ENCODE assay signal across 8 mouse cellular contexts in genomic region chr8:76902205-76903078, GRCm38 (mm10). TPM values are rescaled to one million over a fixed set of nuclear protein-coding genes. Genes with fewer than 3 reads are reported as not detected.
DNase-seq lines count a peak whose midpoint lies in the region; ATAC-seq and TF ChIP-seq lines count a peak whose summit lies in the region.

No protein-coding gene starts in this region.

- peaks cover 53% of the 10 kb centered on the region for H3K27me3 ChIP-seq in embryonic facial prominence, embryonic 12.5 days
- H3K27me3 ChIP-seq in hindbrain, embryonic 14.5 days (ENCODE audit: control insufficient read depth, insufficient read depth, low read length), result peaks cover 36% of the 10 kb centered on the region
- peaks cover 7% of the 10 kb centered on the region for H3K27me3 ChIP-seq in midbrain, embryonic 16.5 days (ENCODE audit: control insufficient read depth, insufficient read depth, low read depth, low read length)

- DNase-seq in lung, adult 2 months, result peak; percentile 11
- DNase-seq in lung, postnatal 36 days, result no peak
- DNase-seq in hindbrain, embryonic 14.5 days (ENCODE audit: low spot score), result no peak
- DNase-seq in left cerebral cortex, postnatal 10 days (ENCODE audit: extremely low spot score in 1 of 2, low spot score in 2 of 2), result no peak
- DNase-seq in gastrocnemius, postnatal 25 days, result no peak

- no peak for TF ChIP-seq CTCF in lung, adult 2 months (IDR thresholded peaks at IDR 0.05; ENCODE audit: insufficient read depth, low read length)

- 0 out of 2 replicates have a peak, but pooled peaks cover 2% of the 10 kb centered on the region for H3K4me1 ChIP-seq in lung, adult 2 months (ENCODE audit: control insufficient read depth, insufficient read depth, low read length)
- H3K4me1 ChIP-seq in embryonic facial prominence, embryonic 12.5 days, result peaks cover 20% of the 10 kb centered on the region; the same call in 1 of the 2 replicates
- peaks cover 17% of the 10 kb centered on the region for H3K4me1 ChIP-seq in hindbrain, embryonic 14.5 days (replicated peaks; ENCODE audit: control insufficient read depth, insufficient read depth, low read length)
- peaks cover 13% of the 10 kb centered on the region for H3K4me1 ChIP-seq in midbrain, embryonic 16.5 days (ENCODE audit: control insufficient read depth, insufficient read depth, low read length)

- 1% methylated on average over 35 of the region's 35 CpGs for WGBS in lung, adult 2 months
- under 1% methylated on average over 34 of the region's 35 CpGs for WGBS in embryonic facial prominence, embryonic 12.5 days
- under 1% methylated on average over 33 of the region's 35 CpGs for WGBS in hindbrain, embryonic 14.5 days
- WGBS in midbrain, embryonic 16.5 days, result under 1% methylated on average over 27 of the region's 35 CpGs

- H3K9me3 ChIP-seq in embryonic facial prominence, embryonic 12.5 days, result no peaks in the 10 kb centered on the region
- H3K9me3 ChIP-seq in hindbrain, embryonic 14.5 days (ENCODE audit: control insufficient read depth, low read length), result no peaks in the 10 kb centered on the region
- H3K9me3 ChIP-seq in midbrain, embryonic 16.5 days (replicated peaks; ENCODE audit: control insufficient read depth, low read length, poor library complexity, severe bottlenecking), result no peaks in the 10 kb centered on the region

- ATAC-seq in embryonic facial prominence, embryonic 12.5 days (ENCODE audit: insufficient number of reproducible peaks, insufficient read depth, low FRiP score, low TSS enrichment), result no peak; the same call in 1 of the 2 replicates
- no peak for ATAC-seq in hindbrain, embryonic 14.5 days (ENCODE audit: low FRiP score)
- ATAC-seq in midbrain, embryonic 16.5 days, result peak; percentile 70
- no peak for ATAC-seq in monocyte, adult 5-6 weeks (replicated peaks; ENCODE audit: insufficient number of reproducible peaks, low FRiP score, low TSS enrichment, poor library complexity, severe bottlenecking)

- TF ChIP-seq POLR2A in lung, adult 2 months (IDR thresholded peaks at IDR 0.05; ENCODE audit: borderline replicate concordance, extremely low read depth, low read depth, low read length), result no peak; the same call in 1 of the 2 replicates

- H3K4me3 ChIP-seq in lung, adult 2 months (replicated peaks; ENCODE audit: extremely low read depth, low read depth, low read length), result peak overlapping the region; percentile 92
- peak overlapping the region; percentile 68 for H3K4me3 ChIP-seq in embryonic facial prominence, embryonic 12.5 days
- H3K4me3 ChIP-seq in hindbrain, embryonic 14.5 days (replicated peaks; ENCODE audit: low read length), result peak overlapping the region; percentile 77
- H3K4me3 ChIP-seq in midbrain, embryonic 16.5 days (ENCODE audit: low read depth, low read length), result peak overlapping the region; percentile 84

- intact Hi-C loops in left cerebral cortex, postnatal 10 days (cut with DNase I), result loop anchor here (5.0 to 10.0 kb wide), 2 partner anchors 412 to 835 kb away; no protein-coding TSS in a partner anchor

- no peaks in the 10 kb centered on the region for H3K36me3 ChIP-seq in embryonic facial prominence, embryonic 12.5 days
- H3K36me3 ChIP-seq in hindbrain, embryonic 14.5 days (replicated peaks; ENCODE audit: control insufficient read depth, insufficient read depth), result no peaks in the 10 kb centered on the region
- H3K36me3 ChIP-seq in midbrain, embryonic 16.5 days (ENCODE audit: control insufficient read depth, insufficient read depth, low read length), result no peaks in the 10 kb centered on the region

- H3K9ac ChIP-seq in embryonic facial prominence, embryonic 12.5 days, result peak overlapping the region; percentile 41
- peak overlapping the region; percentile 54 for H3K9ac ChIP-seq in hindbrain, embryonic 14.5 days
- H3K9ac ChIP-seq in midbrain, embryonic 16.5 days (ENCODE audit: low read depth, low read length), result peak overlapping the region; percentile 61

- H3K4me2 ChIP-seq in embryonic facial prominence, embryonic 12.5 days (replicated peaks), result peak overlapping the region; percentile 99
- peak overlapping the region; percentile 100 for H3K4me2 ChIP-seq in hindbrain, embryonic 14.5 days (replicated peaks)
- peak overlapping the region; percentile 100 for H3K4me2 ChIP-seq in midbrain, embryonic 16.5 days (ENCODE audit: low read length)

- H3K27ac ChIP-seq in embryonic facial prominence, embryonic 12.5 days, result no peak overlapping the region
- H3K27ac ChIP-seq in hindbrain, embryonic 14.5 days, result no peak overlapping the region
- H3K27ac ChIP-seq in midbrain, embryonic 16.5 days (ENCODE audit: low read length), result no peak overlapping the region

RNA-seq across cellular contexts. Expression of gene Nr3c2, which starts 3.2 kb away (rescaled TPM):
- polyA plus RNA-seq in lung, adult 2 months (2012; rRNA removed), result 5.8 and 6.3 TPM in 2 replicates
- polyA plus RNA-seq in embryonic facial prominence, embryonic 12.5 days (2016; fragmentation: Nextera tagmentation; extraction: Ambion mirVana), result 1.2 and 1.5 TPM in 2 replicates
- 3.7 and 6.0 TPM in 2 replicates for polyA plus RNA-seq in hindbrain, embryonic 14.5 days (2014; fragmentation: Nextera tagmentation; extraction: Ambion mirVana)
- polyA plus RNA-seq in midbrain, embryonic 16.5 days (2015; fragmentation: Nextera tagmentation; extraction: Ambion mirVana), result 2.4 and 3.0 TPM in 2 replicates
- 1.9 to 2.3 TPM (median 2.3 TPM) in 3 replicates for total RNA-seq in monocyte, adult 5-6 weeks (2017)
- 10 to 100 TPM; 22.3 to 23.8 TPM for total RNA-seq in left cerebral cortex, postnatal 10 days (2021)
- total RNA-seq in gastrocnemius, postnatal 25 days (2021), result 1 to 10 TPM; 6.8 TPM
